Mouse (Mus musculus): ENCODE measurements around the gene Pm20d1.

GRCm38 (mm10) chr1:131764581-131765338 is 32.4 kb upstream of the Pm20d1 start:
- TF ChIP-seq GATA2 (IDR thresholded peaks at IDR 0.05; ENCODE audit: borderline replicate concordance, low read depth, low read length) (no peak), CTCF (IDR thresholded peaks at IDR 0.05; ENCODE audit: low read depth, low read length) (no peak), TAL1 (conservative IDR thresholded peaks at IDR 0.05; ENCODE audit: low read depth, low read length) (no peak), GATA1 (IDR thresholded peaks at IDR 0.05; ENCODE audit: borderline replicate concordance, low read length) (no peak)
